Mouse (Mus musculus): Measurements from ENCODE around the gene Vmn2r8. TPM values are rescaled to one million over a fixed set of nuclear protein-coding genes. Genes with fewer than 3 reads are reported as not detected.

The Vmn2r8 gene
- polyA plus RNA-seq (2014; fragmentation: Illumina TruSeq; extraction: RNeasy Lipid Tissue Mini Kit (QIAGEN cat#74804); ENCODE audit: low read depth, low replicate concordance): not detected

DNA sequence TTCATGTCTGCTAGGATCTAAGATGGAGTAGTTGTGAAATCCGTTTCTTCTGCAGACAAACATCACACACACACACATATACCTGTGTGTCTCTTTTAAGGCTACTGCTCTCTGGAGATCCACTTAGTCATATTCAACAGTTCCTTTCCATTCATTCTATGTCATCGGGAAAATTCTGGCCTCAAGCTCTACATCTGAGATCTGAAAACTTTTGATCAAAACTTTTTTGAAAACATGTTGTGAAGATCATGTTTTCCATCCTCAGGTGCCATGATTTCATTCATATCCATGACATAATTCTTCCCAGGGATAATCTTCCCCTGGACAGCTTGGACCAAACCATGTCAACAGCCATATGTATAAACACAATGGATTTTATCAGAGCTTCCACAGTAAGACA is at the start of gene Vmn2r8:
TSS of gene Vmn2r8 (minus strand) at position 101 of the 400 bp plus-strand sequence.

DNA sequence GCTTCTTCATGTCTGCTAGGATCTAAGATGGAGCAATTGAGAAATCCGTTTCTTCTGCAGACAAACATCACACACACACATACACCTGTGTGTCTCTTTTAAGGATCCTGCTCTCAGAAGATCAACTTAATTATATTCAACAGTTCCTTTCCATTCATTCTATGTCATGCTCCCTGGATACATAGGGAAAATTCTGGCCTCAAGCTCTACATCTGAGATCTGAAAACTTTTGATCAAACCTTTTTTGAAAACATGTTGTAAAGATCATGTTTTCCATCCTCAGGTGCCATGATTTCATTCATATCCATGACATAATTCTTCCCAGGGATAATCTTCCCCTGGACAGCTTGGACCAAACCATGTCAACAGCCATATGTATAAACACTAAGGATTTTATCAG is 43.9 kb upstream of the Vmn2r8 start, which contains the start of gene Vmn2r9:
TSS of gene Vmn2r9 (minus strand) at position 101 of the 400 bp plus-strand sequence.

DNA sequence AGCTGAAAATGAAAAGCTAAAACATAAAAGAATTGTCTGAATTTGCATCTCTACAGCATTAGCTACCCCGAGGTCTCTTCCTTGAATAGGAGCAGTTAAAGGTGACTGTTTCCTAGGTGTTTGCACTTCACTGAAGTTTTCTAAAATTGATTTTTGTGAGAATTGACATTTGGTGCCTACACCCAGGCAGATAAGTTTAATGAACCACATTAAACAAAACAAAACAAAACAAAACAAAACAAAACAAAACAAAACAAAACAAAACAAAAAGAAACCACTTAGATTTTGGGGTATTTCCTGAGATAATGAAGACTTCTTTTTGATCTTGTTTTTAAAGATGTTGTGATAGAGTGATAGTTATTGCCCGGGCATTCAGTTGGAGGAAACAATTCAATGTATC is 13.4 kb downstream of the Vmn2r8 start, which contains the start of gene Tmed11:
TSS of gene Tmed11 (minus strand) at position 101 of the 400 bp plus-strand sequence.

DNA sequence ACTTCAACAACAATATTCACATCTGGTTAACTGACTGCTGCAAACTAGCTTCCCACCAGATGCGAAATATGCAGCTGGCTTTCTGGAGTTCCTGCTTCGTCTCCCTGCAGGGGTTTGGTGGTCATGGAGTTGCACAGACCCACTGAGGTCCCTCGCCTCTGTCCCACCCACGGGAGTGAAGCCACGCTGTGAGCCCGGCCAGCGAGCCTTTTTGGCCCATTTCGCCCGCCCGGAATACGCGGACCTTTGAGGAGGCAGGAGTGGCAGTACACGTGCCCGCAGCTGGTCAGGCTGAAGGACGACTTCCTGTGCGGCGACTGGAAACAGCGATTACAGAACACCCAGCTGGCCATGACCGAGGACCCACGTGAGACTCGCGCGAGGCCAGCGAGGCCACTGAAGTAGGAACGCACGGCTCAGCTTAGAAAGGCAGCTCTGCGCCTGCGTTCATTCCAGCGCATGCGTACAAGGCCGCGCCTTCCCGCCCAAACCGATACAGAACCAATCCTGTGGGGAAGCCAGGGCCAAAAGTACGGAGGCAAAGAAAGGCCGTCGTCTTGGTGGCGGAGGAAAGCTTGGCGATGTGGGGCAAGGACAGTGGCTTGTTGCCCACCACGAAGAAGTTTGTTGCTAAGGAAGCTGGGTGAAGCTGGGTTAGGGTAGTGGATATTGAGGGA is 33.9 kb downstream of the Vmn2r8 start, which contains the start of gene Rnf212:
TSS of gene Rnf212 (minus strand) at position 353 of the 677 bp plus-strand sequence.

Other genes with a start within 250 kb of the Vmn2r8 start
- 47.3 TPM for gene Gak, start 179.1 kb downstream of the Vmn2r8 start, polyA plus RNA-seq (2014; fragmentation: Illumina TruSeq; extraction: RNeasy Lipid Tissue Mini Kit (QIAGEN cat#74804); ENCODE audit: low read depth, low replicate concordance)
- gene Tmem175, start 179.1 kb downstream of the Vmn2r8 start, polyA plus RNA-seq (2014; fragmentation: Illumina TruSeq; extraction: RNeasy Lipid Tissue Mini Kit (QIAGEN cat#74804); ENCODE audit: low read depth, low replicate concordance): 21.5 TPM
- 8.7 TPM for gene Idua, start 148.5 kb downstream of the Vmn2r8 start, polyA plus RNA-seq (2014; fragmentation: Illumina TruSeq; extraction: RNeasy Lipid Tissue Mini Kit (QIAGEN cat#74804); ENCODE audit: low read depth, low replicate concordance)
- 6.5 TPM for gene Dgkq, start 139.2 kb downstream of the Vmn2r8 start, polyA plus RNA-seq (2014; fragmentation: Illumina TruSeq; extraction: RNeasy Lipid Tissue Mini Kit (QIAGEN cat#74804); ENCODE audit: low read depth, low replicate concordance)
- gene Slc26a1, start 133.3 kb downstream of the Vmn2r8 start, polyA plus RNA-seq (2014; fragmentation: Illumina TruSeq; extraction: RNeasy Lipid Tissue Mini Kit (QIAGEN cat#74804); ENCODE audit: low read depth, low replicate concordance): not detected
- gene Fgfrl1, start 116.5 kb downstream of the Vmn2r8 start, polyA plus RNA-seq (2014; fragmentation: Illumina TruSeq; extraction: RNeasy Lipid Tissue Mini Kit (QIAGEN cat#74804); ENCODE audit: low read depth, low replicate concordance): 3.1 TPM
- gene Rnf212, start 33.9 kb downstream of the Vmn2r8 start, polyA plus RNA-seq (2014; fragmentation: Illumina TruSeq; extraction: RNeasy Lipid Tissue Mini Kit (QIAGEN cat#74804); ENCODE audit: low read depth, low replicate concordance): not detected
- gene Tmed11, start 13.5 kb downstream of the Vmn2r8 start, polyA plus RNA-seq (2014; fragmentation: Illumina TruSeq; extraction: RNeasy Lipid Tissue Mini Kit (QIAGEN cat#74804); ENCODE audit: low read depth, low replicate concordance): not detected
- not detected for gene Vmn2r9, start 43.8 kb upstream of the Vmn2r8 start, polyA plus RNA-seq (2014; fragmentation: Illumina TruSeq; extraction: RNeasy Lipid Tissue Mini Kit (QIAGEN cat#74804); ENCODE audit: low read depth, low replicate concordance)
- gene Vmn2r10, start 197.7 kb upstream of the Vmn2r8 start, polyA plus RNA-seq (2014; fragmentation: Illumina TruSeq; extraction: RNeasy Lipid Tissue Mini Kit (QIAGEN cat#74804); ENCODE audit: low read depth, low replicate concordance): not detected